Mouse (Mus musculus): ENCODE results near the gene Fndc11. TPM values are rescaled to one million over a fixed set of nuclear protein-coding genes. Genes with fewer than 3 reads are reported as not detected.

Fndc11 gene
- 0.26 and 0.59 TPM in 2 replicates for polyA plus RNA-seq (2015; fragmentation: Nextera tagmentation; extraction: Ambion mirVana)

- H3K4me3 ChIP-seq (ENCODE audit: low read length), result peak within 1 kb of the TSS; percentile 43
- no peaks in the 10 kb centered on the region for H3K9me3 ChIP-seq (ENCODE audit: low read length)
- under 1% methylated on average over 25 of the region's 25 CpGs for WGBS
- peak within 1 kb of the TSS; percentile 58 for H3K9ac ChIP-seq (replicated peaks; ENCODE audit: low read length)
- peaks cover 16% of the 10 kb centered on the region for H3K4me1 ChIP-seq (ENCODE audit: insufficient read depth, low read length)
- no peaks in the 10 kb centered on the region for H3K27me3 ChIP-seq (ENCODE audit: insufficient read depth, low read length)
- H3K36me3 ChIP-seq (ENCODE audit: insufficient read depth, low read length), result no peaks in the 10 kb centered on the region
- H3K4me2 ChIP-seq (replicated peaks; ENCODE audit: low read depth, low read length), result peak within 1 kb of the TSS; percentile 69
- ATAC-seq (ENCODE audit: low FRiP score, low TSS enrichment), result peak; percentile 94
- H3K27ac ChIP-seq (ENCODE audit: low read length), result peak within 1 kb of the TSS; percentile 89
Observed at GRCm38 (mm10) chr2:181219538-181220216, at the start of gene Fndc11. TSS of gene Fndc11 (plus strand) at chr2:181220013.

GRCm38 (mm10) chr2:181174646-181175045 lies 45.2 kb upstream of the Fndc11 start:
- no peaks in the 10 kb centered on the region; the same call in 1 of the 2 replicates for H3K9me3 ChIP-seq (ENCODE audit: low read length)
- no peak overlapping the region for H3K4me2 ChIP-seq (replicated peaks; ENCODE audit: low read depth, low read length)
- H3K4me3 ChIP-seq (ENCODE audit: low read length), result no peak overlapping the region
- 82% methylated on average over 3 of the region's 3 CpGs for WGBS
- no peaks in the 10 kb centered on the region for H3K4me1 ChIP-seq (ENCODE audit: insufficient read depth, low read length)
- no peak overlapping the region for H3K9ac ChIP-seq (replicated peaks; ENCODE audit: low read length)
- no peak for ATAC-seq (ENCODE audit: low FRiP score, low TSS enrichment)
- no peak overlapping the region for H3K27ac ChIP-seq (ENCODE audit: low read length)
- no peaks in the 10 kb centered on the region for H3K36me3 ChIP-seq (ENCODE audit: insufficient read depth, low read length)
- H3K27me3 ChIP-seq (ENCODE audit: insufficient read depth, low read length), result no peaks in the 10 kb centered on the region

GRCm38 (mm10) chr2:181178015-181178414 lies 41.8 kb upstream of the Fndc11 start:
- H3K27ac ChIP-seq (ENCODE audit: low read length), result no peak overlapping the region
- no peak overlapping the region for H3K4me2 ChIP-seq (replicated peaks; ENCODE audit: low read depth, low read length)
- no peak overlapping the region for H3K9ac ChIP-seq (replicated peaks; ENCODE audit: low read length)
- no peak overlapping the region for H3K4me3 ChIP-seq (ENCODE audit: low read length)
- ATAC-seq (ENCODE audit: low FRiP score, low TSS enrichment), result no peak
- H3K4me1 ChIP-seq (ENCODE audit: insufficient read depth, low read length), result no peaks in the 10 kb centered on the region
- no peaks in the 10 kb centered on the region for H3K27me3 ChIP-seq (ENCODE audit: insufficient read depth, low read length)
- H3K9me3 ChIP-seq (ENCODE audit: low read length), result no peaks in the 10 kb centered on the region
- no peaks in the 10 kb centered on the region for H3K36me3 ChIP-seq (ENCODE audit: insufficient read depth, low read length)
- 82% methylated on average over 3 of the region's 3 CpGs for WGBS

GRCm38 (mm10) chr2:181178471-181178870 lies 41.3 kb upstream of the Fndc11 start:
- Histone ChIP-seq H3K9me3 (ENCODE audit: low read length) (no peaks in the 10 kb centered on the region), H3K4me1 (ENCODE audit: insufficient read depth, low read length) (no peaks in the 10 kb centered on the region), H3K4me2 (replicated peaks; ENCODE audit: low read depth, low read length) (no peak overlapping the region), H3K9ac (replicated peaks; ENCODE audit: low read length) (no peak overlapping the region), H3K36me3 (ENCODE audit: insufficient read depth, low read length) (no peaks in the 10 kb centered on the region), H3K27ac (ENCODE audit: low read length) (no peak overlapping the region), H3K4me3 (ENCODE audit: low read length) (no peak overlapping the region), H3K27me3 (ENCODE audit: insufficient read depth, low read length) (no peaks in the 10 kb centered on the region)
- no peak for ATAC-seq (ENCODE audit: low FRiP score, low TSS enrichment)
- 84% methylated on average over 5 of the region's 5 CpGs for WGBS

GRCm38 (mm10) chr2:181180898-181181297 lies 38.9 kb upstream of the Fndc11 start:
- ATAC-seq (ENCODE audit: low FRiP score, low TSS enrichment), result no peak
- Histone ChIP-seq H3K4me1 (ENCODE audit: insufficient read depth, low read length) (no peaks in the 10 kb centered on the region), H3K27ac (ENCODE audit: low read length) (no peak overlapping the region), H3K9me3 (ENCODE audit: low read length) (no peaks in the 10 kb centered on the region), H3K9ac (replicated peaks; ENCODE audit: low read length) (no peak overlapping the region), H3K4me3 (ENCODE audit: low read length) (no peak overlapping the region), H3K36me3 (ENCODE audit: insufficient read depth, low read length) (no peaks in the 10 kb centered on the region), H3K4me2 (replicated peaks; ENCODE audit: low read depth, low read length) (no peak overlapping the region), H3K27me3 (ENCODE audit: insufficient read depth, low read length) (no peaks in the 10 kb centered on the region)
- 67% methylated on average over 6 of the region's 6 CpGs for WGBS

GRCm38 (mm10) chr2:181186635-181187034 lies 33.2 kb upstream of the Fndc11 start:
- Histone ChIP-seq H3K27ac (ENCODE audit: low read length) (peak overlapping the region; percentile 90), H3K9me3 (ENCODE audit: low read length) (no peaks in the 10 kb centered on the region), H3K27me3 (ENCODE audit: insufficient read depth, low read length) (no peaks in the 10 kb centered on the region), H3K4me2 (replicated peaks; ENCODE audit: low read depth, low read length) (peak overlapping the region; percentile 91), H3K9ac (replicated peaks; ENCODE audit: low read length) (peak overlapping the region; percentile 86), H3K4me1 (ENCODE audit: insufficient read depth, low read length) (peaks cover 7% of the 10 kb centered on the region), H3K4me3 (ENCODE audit: low read length) (peak overlapping the region; percentile 71), H3K36me3 (ENCODE audit: insufficient read depth, low read length) (peaks cover 6% of the 10 kb centered on the region; the same call in 1 of the 2 replicates)
- 0% methylated on average over 14 of the region's 14 CpGs for WGBS
- ATAC-seq (ENCODE audit: low FRiP score, low TSS enrichment), result peak; percentile 87

- Histone ChIP-seq H3K4me1 (ENCODE audit: insufficient read depth, low read length) (peaks cover 7% of the 10 kb centered on the region), H3K27me3 (ENCODE audit: insufficient read depth, low read length) (no peaks in the 10 kb centered on the region), H3K9ac (replicated peaks; ENCODE audit: low read length) (peak within 1 kb of the TSS; percentile 86), H3K4me3 (ENCODE audit: low read length) (peak within 1 kb of the TSS; percentile 71), H3K36me3 (ENCODE audit: insufficient read depth, low read length) (peaks cover 6% of the 10 kb centered on the region; the same call in 1 of the 2 replicates), H3K4me2 (replicated peaks; ENCODE audit: low read depth, low read length) (peak within 1 kb of the TSS; percentile 91), H3K9me3 (ENCODE audit: low read length) (no peaks in the 10 kb centered on the region), H3K27ac (ENCODE audit: low read length) (peak within 1 kb of the TSS; percentile 90)
- WGBS, result under 1% methylated on average over 63 of the region's 64 CpGs
- peak; percentile 97 for ATAC-seq (ENCODE audit: low FRiP score, low TSS enrichment)
Observed at GRCm38 (mm10) chr2:181187121-181188000, 32.5 kb upstream of the Fndc11 start, which contains the start of gene Ppdpf. TSS of gene Ppdpf (plus strand) at chr2:181187247.

GRCm38 (mm10) chr2:181188681-181189080 lies 31.1 kb upstream of the Fndc11 start:
- peak overlapping the region; percentile 55 for H3K9ac ChIP-seq (replicated peaks; ENCODE audit: low read length)
- peaks cover 7% of the 10 kb centered on the region for H3K4me1 ChIP-seq (ENCODE audit: insufficient read depth, low read length)
- H3K4me3 ChIP-seq (ENCODE audit: low read length), result peak overlapping the region; percentile 71

GRCm38 (mm10) chr2:181189321-181189720 lies 30.5 kb upstream of the Fndc11 start:
- H3K9ac ChIP-seq (replicated peaks; ENCODE audit: low read length), result no peak overlapping the region
- H3K27ac ChIP-seq (ENCODE audit: low read length), result no peak overlapping the region
- no peaks in the 10 kb centered on the region for H3K9me3 ChIP-seq (ENCODE audit: low read length)
- 84% methylated on average over 1 of the region's 1 CpGs for WGBS
- H3K36me3 ChIP-seq (ENCODE audit: insufficient read depth, low read length), result peaks cover 6% of the 10 kb centered on the region; the same call in 1 of the 2 replicates
- peaks cover 7% of the 10 kb centered on the region for H3K4me1 ChIP-seq (ENCODE audit: insufficient read depth, low read length)
- no peak for ATAC-seq (ENCODE audit: low FRiP score, low TSS enrichment)
- H3K27me3 ChIP-seq (ENCODE audit: insufficient read depth, low read length), result no peaks in the 10 kb centered on the region
- H3K4me3 ChIP-seq (ENCODE audit: low read length), result no peak overlapping the region
- H3K4me2 ChIP-seq (replicated peaks; ENCODE audit: low read depth, low read length), result no peak overlapping the region

More at GRCm38 (mm10) chr2:181188681-181189080, 31.1 kb upstream of the Fndc11 start:
- peaks cover 6% of the 10 kb centered on the region; the same call in 1 of the 2 replicates for H3K36me3 ChIP-seq (ENCODE audit: insufficient read depth, low read length)
- H3K9me3 ChIP-seq (ENCODE audit: low read length), result no peaks in the 10 kb centered on the region
- no peak for ATAC-seq (ENCODE audit: low FRiP score, low TSS enrichment)
- peak overlapping the region; percentile 90 for H3K27ac ChIP-seq (ENCODE audit: low read length)
- H3K27me3 ChIP-seq (ENCODE audit: insufficient read depth, low read length), result no peaks in the 10 kb centered on the region
- H3K4me2 ChIP-seq (replicated peaks; ENCODE audit: low read depth, low read length), result peak overlapping the region; percentile 91
- WGBS, result 60% methylated on average over 2 of the region's 2 CpGs
